Comparison of ENCODE assay signal across 19 mouse cellular contexts in the genomic region with DNA sequence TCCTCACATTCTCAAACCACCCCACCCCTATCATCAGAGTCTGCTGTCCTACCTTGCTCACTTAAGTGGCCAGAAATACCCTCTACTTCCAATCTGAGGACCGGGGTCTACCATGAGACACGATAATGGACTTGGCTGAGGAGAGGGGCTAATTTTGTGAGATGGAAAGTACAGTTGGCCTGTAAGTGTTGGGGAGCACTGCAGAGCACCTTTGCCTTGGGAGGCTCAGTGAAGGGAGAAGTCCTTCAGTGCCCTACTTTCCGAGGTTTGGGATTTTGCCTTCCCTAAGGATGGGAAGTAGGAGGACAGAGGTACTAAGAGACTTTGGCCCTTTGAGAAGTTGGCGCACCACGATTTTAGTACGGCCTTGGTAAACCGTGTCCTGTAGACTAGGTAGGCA. TPM values are rescaled to one million over a fixed set of nuclear protein-coding genes. Genes with fewer than 3 reads are reported as not detected.
DNase-seq lines count a peak whose midpoint lies in the region; ATAC-seq and TF ChIP-seq lines count a peak whose summit lies in the region.
"Had no signal": no experiment of that assay in that cellular context is flagged by ENCODE, and none has a peak within 500 bp of the region (broad histone marks: within the 10 kb centered on the region; RNA-seq: fewer than 3 reads in every experiment).

No protein-coding gene starts in this region.

- no peak overlapping the region for H3K27ac ChIP-seq in neural tube, embryonic 12.5 days
- no peak overlapping the region for H3K27ac ChIP-seq in heart, embryonic 10.5 days
- H3K27ac ChIP-seq: embryonic facial prominence, embryonic 15.5 days; forebrain, embryonic 13.5 days; heart, embryonic 15.5 days; hindbrain, embryonic 15.5 days; intestine, embryonic 15.5 days; layer of hippocampus, adult 2 months; left cerebral cortex, adult 2 months; liver, embryonic 13.5 days; midbrain, embryonic 12.5 days; neural tube, embryonic 13.5 days had no signal

- H3K4me3 ChIP-seq in megakaryocyte, embryonic 14.5 days (replicated peaks), result peak overlapping the region; percentile 38
- H3K4me3 ChIP-seq in G1E (ENCODE audit: low read depth, low read length), result peak overlapping the region; percentile 20; the same call in 1 of the 2 replicates
- H3K4me3 ChIP-seq in neural tube, embryonic 12.5 days, result no peak overlapping the region
- no peak overlapping the region for H3K4me3 ChIP-seq in heart, embryonic 10.5 days
- H3K4me3 ChIP-seq: layer of hippocampus, adult 2 months had no signal

- peak overlapping the region; percentile 99; the same call in 1 of the 2 replicates for H3K4me2 ChIP-seq in neural tube, embryonic 12.5 days (replicated peaks)

- H3K4me1 ChIP-seq in megakaryocyte, embryonic 14.5 days, result peaks cover 76% of the 10 kb centered on the region
- H3K4me1 ChIP-seq in G1E (ENCODE audit: insufficient read depth, low read depth, low read length), result peaks cover 85% of the 10 kb centered on the region
- peaks cover 63% of the 10 kb centered on the region for H3K4me1 ChIP-seq in neural tube, embryonic 12.5 days
- H3K4me1 ChIP-seq in heart, embryonic 10.5 days, result peaks cover 61% of the 10 kb centered on the region

- H3K27me3 ChIP-seq in megakaryocyte, embryonic 14.5 days (replicated peaks), result peaks cover 92% of the 10 kb centered on the region
- peaks cover 25% of the 10 kb centered on the region; the same call in 1 of the 2 replicates for H3K27me3 ChIP-seq in G1E (ENCODE audit: insufficient read depth, low read length)
- H3K27me3 ChIP-seq in neural tube, embryonic 12.5 days (replicated peaks), result peaks cover 60% of the 10 kb centered on the region
- H3K27me3 ChIP-seq in heart, embryonic 10.5 days (ENCODE audit: insufficient read depth, poor library complexity, severe bottlenecking), result peaks cover 69% of the 10 kb centered on the region

- TF ChIP-seq CTCF in G1E (IDR thresholded peaks at IDR 0.05; ENCODE audit: low read depth, low read length), result no peak

- H3K36me3 ChIP-seq in megakaryocyte, embryonic 14.5 days (replicated peaks; ENCODE audit: low read length), result no peaks in the 10 kb centered on the region
- peaks cover 13% of the 10 kb centered on the region for H3K36me3 ChIP-seq in G1E (replicated peaks)
- no peaks in the 10 kb centered on the region for H3K36me3 ChIP-seq in neural tube, embryonic 12.5 days
- no peaks in the 10 kb centered on the region for H3K36me3 ChIP-seq in heart, embryonic 10.5 days
- H3K36me3 ChIP-seq: embryonic facial prominence, embryonic 15.5 days; heart, embryonic 15.5 days; hindbrain, embryonic 15.5 days; intestine, embryonic 15.5 days; liver, embryonic 13.5 days; midbrain, embryonic 12.5 days; neural tube, embryonic 13.5 days had no signal

- H3K9ac ChIP-seq in neural tube, embryonic 12.5 days, result no peak overlapping the region
- H3K9ac ChIP-seq: embryonic facial prominence, embryonic 15.5 days; hindbrain, embryonic 15.5 days had no signal

- no peaks in the 10 kb centered on the region for H3K9me3 ChIP-seq in megakaryocyte, embryonic 14.5 days
- H3K9me3 ChIP-seq in G1E (replicated peaks), result no peaks in the 10 kb centered on the region
- no peaks in the 10 kb centered on the region for H3K9me3 ChIP-seq in neural tube, embryonic 12.5 days
- no peaks in the 10 kb centered on the region for H3K9me3 ChIP-seq in heart, embryonic 10.5 days
- H3K9me3 ChIP-seq: embryonic facial prominence, embryonic 15.5 days; forebrain, embryonic 13.5 days; heart, embryonic 15.5 days; hindbrain, embryonic 15.5 days; intestine, embryonic 15.5 days; liver, embryonic 13.5 days; midbrain, embryonic 12.5 days; neural tube, embryonic 13.5 days had no signal

- DNase-seq in G1E (ENCODE audit: low spot score), result no peak
- DNase-seq in induced T-regulatory cell, adult 2 months (ENCODE audit: low read depth), result peak; percentile 22
- DNase-seq in heart, embryonic 10.5 days (ENCODE audit: low spot score), result no peak
- DNase-seq: gastrocnemius, postnatal 14 days had no signal

- 13% methylated on average over 7 of the region's 7 CpGs for WGBS in neural tube, embryonic 12.5 days
- 11% methylated on average over 7 of the region's 7 CpGs for WGBS in heart, embryonic 10.5 days

- ATAC-seq in megakaryocyte, adult 5-6 weeks (ENCODE audit: poor library complexity, severe bottlenecking), result no peak
- no peak for ATAC-seq in G1E (ENCODE audit: extremely low read depth, insufficient number of reproducible peaks, low FRiP score, poor library complexity, severe bottlenecking)
- ATAC-seq in neural tube, embryonic 12.5 days (ENCODE audit: low FRiP score, low read depth), result no peak
- ATAC-seq: forebrain, embryonic 13.5 days; intestine, embryonic 15.5 days; lung, postnatal 0 days; Patski had no signal

RNA-seq across cellular contexts. Expression of a gene that starts 0.9 kb away (rescaled TPM):
- polyA plus RNA-seq in megakaryocyte, embryonic 14.5 days (2012; ENCODE audit: insufficient read depth, low replicate concordance), result 11.5 and 14.8 TPM in 2 replicates
- total RNA-seq in megakaryocyte, adult 5-6 weeks (2015), result 5.1 and 5.3 TPM in 2 replicates
- 3.2 and 4.2 TPM in 2 replicates for total RNA-seq in megakaryocyte, adult 5-6 weeks (2017)
- 38.2 and 53.9 TPM in 2 replicates for total RNA-seq in G1E (2014; fragmentation: Nextera tagmentation)
- total RNA-seq in G1E (2017), result 11.0 and 12.5 TPM in 2 replicates
- 135 and 153 TPM in 2 replicates for polyA plus RNA-seq in G1E (2012)
- polyA plus RNA-seq in neural tube, embryonic 12.5 days (2016; fragmentation: Nextera tagmentation; extraction: Ambion mirVana), result 8.1 and 8.6 TPM in 2 replicates
- 3.3 and 4.4 TPM in 2 replicates for polyA plus RNA-seq in heart, embryonic 10.5 days (2016; fragmentation: Nextera tagmentation; extraction: Ambion mirVana)

RNA-seq across cellular contexts. Expression of a gene that starts 27.0 kb away (rescaled TPM):
- polyA plus RNA-seq in megakaryocyte, embryonic 14.5 days (2012; ENCODE audit: insufficient read depth, low replicate concordance), result 0.81 and 2.1 TPM in 2 replicates
- total RNA-seq in megakaryocyte, adult 5-6 weeks (2015), result 4.6 and 5.3 TPM in 2 replicates
- 1.4 and 3.5 TPM in 2 replicates for total RNA-seq in megakaryocyte, adult 5-6 weeks (2017)
- total RNA-seq in G1E (2014; fragmentation: Nextera tagmentation) (2.5 and 4.3 TPM in 2 replicates), G1E (2017) (1.2 and 1.3 TPM in 2 replicates)
- 4.9 and 7.0 TPM in 2 replicates for polyA plus RNA-seq in G1E (2012)
- 18.3 and 18.4 TPM in 2 replicates for polyA plus RNA-seq in neural tube, embryonic 12.5 days (2016; fragmentation: Nextera tagmentation; extraction: Ambion mirVana)
- polyA plus RNA-seq in heart, embryonic 10.5 days (2016; fragmentation: Nextera tagmentation; extraction: Ambion mirVana), result 18.8 and 20.1 TPM in 2 replicates

RNA-seq across cellular contexts. Expression of a gene that starts 37.6 kb away (rescaled TPM):
- polyA plus RNA-seq in megakaryocyte, embryonic 14.5 days (2012; ENCODE audit: insufficient read depth, low replicate concordance), result 2.1 and 3.2 TPM in 2 replicates
- 11.4 and 12.9 TPM in 2 replicates for total RNA-seq in megakaryocyte, adult 5-6 weeks (2015)
- 21.6 and 28.0 TPM in 2 replicates for total RNA-seq in megakaryocyte, adult 5-6 weeks (2017)
- 13.4 and 18.5 TPM in 2 replicates for total RNA-seq in G1E (2014; fragmentation: Nextera tagmentation)
- total RNA-seq in G1E (2017), result 22.2 and 25.4 TPM in 2 replicates
- 11.4 and 11.5 TPM in 2 replicates for polyA plus RNA-seq in G1E (2012)
- polyA plus RNA-seq in neural tube, embryonic 12.5 days (2016; fragmentation: Nextera tagmentation; extraction: Ambion mirVana), result 54.1 and 58.5 TPM in 2 replicates
- polyA plus RNA-seq in heart, embryonic 10.5 days (2016; fragmentation: Nextera tagmentation; extraction: Ambion mirVana), result 67.2 and 82.4 TPM in 2 replicates

Comparison
In these comparisons a context has a peak if more than half of its experiments do, and no peak if none do; other contexts are left out.
1. H3K4me3 ChIP-seq: peak in megakaryocyte, embryonic 14.5 days (single experiment) and G1E (single experiment); none in neural tube, embryonic 12.5 days (single experiment) and heart, embryonic 10.5 days (single experiment).